Mouse (Mus musculus) intestine, embryonic 14.5 days (tissue): ENCODE data around the gene Klc1. TPM values are rescaled to one million over a fixed set of nuclear protein-coding genes. Genes with fewer than 3 reads are reported as not detected.

Source experiments
- ATAC-seq: fragments of 200-750 bp; cut with Nextera tagmentation; replicated peaks from 2 replicates; pipeline ENCODE4 v1.8.0; 2017; ENCODE audit warnings: low read depth, moderate number of reproducible peaks, moderate TSS enrichment, moderate library complexity; ENCODE audit not compliant: low FRiP score, low TSS enrichment
- DNase-seq: peaks from one replicate; pipeline ENCODE4 v3.0.0-alpha.2; 2018; ENCODE audit warnings: low spot score
- H3K27ac ChIP-seq: fragments of 300-500 bp; sonication (generic); 2 replicates; pipeline ENCODE4 v1.5.1; 2014; ENCODE audit warnings: low read depth, mild to moderate bottlenecking, control low read depth
- H3K27me3 ChIP-seq: fragments of 300-500 bp; sonication (generic); replicated peaks from 2 replicates; pipeline ENCODE4 v1.6.1; 2014; ENCODE audit warnings: low read length, control low read depth; ENCODE audit not compliant: control insufficient read depth, insufficient read depth
- H3K36me3 ChIP-seq: fragments of 300-500 bp; sonication (generic); 2 replicates; pipeline ENCODE4 v1.6.1; 2014; ENCODE audit warnings: low read length, control low read depth; ENCODE audit not compliant: control insufficient read depth, insufficient read depth
- H3K4me1 ChIP-seq: fragments of 300-500 bp; sonication (generic); replicated peaks from 2 replicates; pipeline ENCODE4 v1.6.1; 2014; ENCODE audit warnings: low read length, control low read depth, mixed read lengths; ENCODE audit not compliant: control insufficient read depth, insufficient read depth
- H3K4me2 ChIP-seq: fragments of 300-500 bp; sonication (generic); 2 replicates; pipeline ENCODE4 v1.6.1; 2014; ENCODE audit warnings: low read length
- H3K4me3 ChIP-seq: fragments of 300-500 bp; sonication (generic); 2 replicates; pipeline ENCODE4 v1.5.1; 2014; ENCODE audit warnings: low read depth, low read length, control low read depth, mixed read lengths
- H3K9ac ChIP-seq: fragments of 300-500 bp; sonication (generic); 2 replicates; pipeline ENCODE4 v1.6.1; 2014; ENCODE audit warnings: mild to moderate bottlenecking, low read length
- H3K9me3 ChIP-seq: fragments of 300-500 bp; sonication (generic); 2 replicates; pipeline ENCODE4 v1.6.1; 2016; ENCODE audit warnings: low read length, control low read depth; ENCODE audit not compliant: control insufficient read depth
- WGBS: fragments of 180-500 bp; shearing (Covaris S2); extraction: QIAGEN DNeasy Blood & Tissue Kit; methylation state at CpG from one replicate; pipeline ENCODE4 v1.1.7; 2014; 5-methylcytosine and 5-hydroxymethylcytosine counted together
- polyA plus RNA-seq: library from polyadenylated mRNA; unstranded; fragments of >200 nt; fragmentation: Nextera tagmentation; extraction: Ambion mirVana; gene quantifications from 2 replicates; pipeline ENCODE4 v1.2.1, GENCODE M21; 2014

Gene Klc1
- polyA plus RNA-seq, 1 experiment from 2014 or later: 109 TPM

GRCm38 (mm10) chr12:111853011-111853436 is 94.4 kb downstream of the Klc1 start:
- no peak overlapping the region for H3K4me3 ChIP-seq
- no peak overlapping the region for H3K9ac ChIP-seq
- H3K9me3 ChIP-seq: no peaks in the 10 kb centered on the region
- no peak overlapping the region for H3K27ac ChIP-seq
- no peaks in the 10 kb centered on the region for H3K36me3 ChIP-seq
- DNase-seq: no peak
- 68% methylated on average over 10 of the region's 10 CpGs for WGBS
- H3K4me1 ChIP-seq: no peaks in the 10 kb centered on the region
- ATAC-seq: no peak
- no peak overlapping the region for H3K4me2 ChIP-seq
- H3K27me3 ChIP-seq: no peaks in the 10 kb centered on the region

- no peak overlapping the region for H3K27ac ChIP-seq
- ATAC-seq (no peak), DNase-seq (no peak)
- no peaks in the 10 kb centered on the region for H3K27me3 ChIP-seq
- WGBS: 74% methylated on average over 4 of the region's 4 CpGs
- no peak overlapping the region for H3K4me3 ChIP-seq
- H3K4me2 ChIP-seq: no peak overlapping the region
- no peaks in the 10 kb centered on the region for H3K4me1 ChIP-seq
- H3K9me3 ChIP-seq: no peaks in the 10 kb centered on the region
- no peak overlapping the region for H3K9ac ChIP-seq
- H3K36me3 ChIP-seq: no peaks in the 10 kb centered on the region
Measured at GRCm38 (mm10) chr12:111853546-111853945, 94.9 kb downstream of the Klc1 start.

- Histone ChIP-seq H3K4me2 (no peak overlapping the region), H3K27ac (no peak overlapping the region), H3K4me1 (no peaks in the 10 kb centered on the region), H3K4me3 (no peak overlapping the region), H3K9ac (no peak overlapping the region), H3K27me3 (no peaks in the 10 kb centered on the region), H3K9me3 (no peaks in the 10 kb centered on the region), H3K36me3 (no peaks in the 10 kb centered on the region)
- 98% methylated on average over 2 of the region's 2 CpGs for WGBS
- ATAC-seq (no peak), DNase-seq (no peak)
Measured at GRCm38 (mm10) chr12:111855448-111855847, 96.8 kb downstream of the Klc1 start.

Other genes starting within 250 kb of the Klc1 start
- gene Eif5, start 220.8 kb upstream of the Klc1 start, polyA plus RNA-seq: 505 and 521 TPM in 2 replicates
- 49.4 and 49.6 TPM in 2 replicates for gene Mark3, start 184.3 kb upstream of the Klc1 start, polyA plus RNA-seq
- gene Ckb, start 86.5 kb upstream of the Klc1 start, polyA plus RNA-seq: 787 and 806 TPM in 2 replicates
- 9.9 and 13.1 TPM in 2 replicates for gene Trmt61a, start 80.7 kb upstream of the Klc1 start, polyA plus RNA-seq
- gene Bag5, start 45.6 kb upstream of the Klc1 start, polyA plus RNA-seq: 52.4 and 54.6 TPM in 2 replicates
- gene Apopt1, start 45.6 kb upstream of the Klc1 start, polyA plus RNA-seq: 57.1 and 58.2 TPM in 2 replicates
- 14.6 and 16.3 TPM in 2 replicates for gene Xrcc3, start 55.0 kb downstream of the Klc1 start, polyA plus RNA-seq
- 160 and 164 TPM in 2 replicates for gene Zfyve21, start 55.3 kb downstream of the Klc1 start, polyA plus RNA-seq
- gene Ppp1r13b, start 149.3 kb downstream of the Klc1 start, polyA plus RNA-seq: 22.3 and 29.1 TPM in 2 replicates
- gene Atp5mpl, start 208.1 kb downstream of the Klc1 start, polyA plus RNA-seq: 845 and 1,000 TPM in 2 replicates
- gene Tdrd9, start 212.7 kb downstream of the Klc1 start, polyA plus RNA-seq: 0.28 and 0.73 TPM in 2 replicates
- gene Rd3l, start 222.5 kb downstream of the Klc1 start, polyA plus RNA-seq: not detected in 2 replicates